Mouse (Mus musculus) mesoderm, embryonic 11.5 days (tissue): ENCODE measurements around the gene Nphs2.
"Not testable (repeated sequence)": the region's sequence is repeated elsewhere in the genome, so short reads cannot be mapped to it uniquely, and the experiment has no call there.

Source experiments
- DNase-seq: peaks from one replicate; pipeline ENCODE4 v3.0.0-alpha.2; 2012; ENCODE audit warnings: low read depth, low spot score

The Nphs2 gene

GRCm38 (mm10) chr1:156310630-156311029 is at the start of gene Nphs2:
Gene Nphs2, plus strand, starts transcription at chr1:156310727.
- DNase-seq, result peak; percentile 27

GRCm38 (mm10) chr1:156263352-156263751 is 47.2 kb upstream of the Nphs2 start:
- peak; percentile 73 for DNase-seq

GRCm38 (mm10) chr1:156263946-156264345 is 46.6 kb upstream of the Nphs2 start:
- no peak for DNase-seq

- DNase-seq, result not testable (repeated sequence)
Observed at GRCm38 (mm10) chr1:156268546-156268945, 42.0 kb upstream of the Nphs2 start.

- DNase-seq, result no peak
Observed at GRCm38 (mm10) chr1:156270471-156270870, 40.1 kb upstream of the Nphs2 start.

GRCm38 (mm10) chr1:156271654-156272053 is 38.9 kb upstream of the Nphs2 start:
- DNase-seq, result no peak

- DNase-seq, result no peak
Observed at GRCm38 (mm10) chr1:156273647-156274046, 36.9 kb upstream of the Nphs2 start.

GRCm38 (mm10) chr1:156280131-156280530 is 30.4 kb upstream of the Nphs2 start:
- DNase-seq, result no peak

GRCm38 (mm10) chr1:156284207-156284606 is 26.3 kb upstream of the Nphs2 start:
- DNase-seq, result no peak

- no peak for DNase-seq
Observed at GRCm38 (mm10) chr1:156284851-156285540, 25.5 kb upstream of the Nphs2 start.

- DNase-seq, result no peak
Observed at GRCm38 (mm10) chr1:156285541-156285896, 25.0 kb upstream of the Nphs2 start.

- no peak for DNase-seq
Observed at GRCm38 (mm10) chr1:156288556-156289221, 21.8 kb upstream of the Nphs2 start.

GRCm38 (mm10) chr1:156289222-156289587 is 21.3 kb upstream of the Nphs2 start:
- not testable (repeated sequence) for DNase-seq

GRCm38 (mm10) chr1:156290016-156290415 is 20.5 kb upstream of the Nphs2 start:
- no peak for DNase-seq

GRCm38 (mm10) chr1:156302911-156303749 is 7.4 kb upstream of the Nphs2 start, which contains the start of gene Tdrd5:
Gene Tdrd5, minus strand, starts transcription at chr1:156303664.
- DNase-seq, result peak; percentile 54

GRCm38 (mm10) chr1:156308595-156308994 is 1.9 kb upstream of the Nphs2 start:
- no peak for DNase-seq

GRCm38 (mm10) chr1:156323126-156323525 is 12.6 kb downstream of the Nphs2 start:
- no peak for DNase-seq

- DNase-seq, result no peak
Observed at GRCm38 (mm10) chr1:156340847-156341246, 30.3 kb downstream of the Nphs2 start.

- no peak for DNase-seq
Observed at GRCm38 (mm10) chr1:156344433-156344832, 33.9 kb downstream of the Nphs2 start.

- DNase-seq, result no peak
Observed at GRCm38 (mm10) chr1:156345633-156346032, 35.1 kb downstream of the Nphs2 start.

GRCm38 (mm10) chr1:156349031-156349430 is 38.5 kb downstream of the Nphs2 start:
- no peak for DNase-seq

GRCm38 (mm10) chr1:156350441-156350840 is 39.9 kb downstream of the Nphs2 start:
- DNase-seq, result no peak
